Mouse (Mus musculus): ENCODE measurements around the gene Phldb1. TPM values are rescaled to one million over a fixed set of nuclear protein-coding genes. Genes with fewer than 3 reads are reported as not detected.

Phldb1 gene
- polyA plus RNA-seq, 1 experiment from 2014 or later, result 46.4 TPM

DNA sequence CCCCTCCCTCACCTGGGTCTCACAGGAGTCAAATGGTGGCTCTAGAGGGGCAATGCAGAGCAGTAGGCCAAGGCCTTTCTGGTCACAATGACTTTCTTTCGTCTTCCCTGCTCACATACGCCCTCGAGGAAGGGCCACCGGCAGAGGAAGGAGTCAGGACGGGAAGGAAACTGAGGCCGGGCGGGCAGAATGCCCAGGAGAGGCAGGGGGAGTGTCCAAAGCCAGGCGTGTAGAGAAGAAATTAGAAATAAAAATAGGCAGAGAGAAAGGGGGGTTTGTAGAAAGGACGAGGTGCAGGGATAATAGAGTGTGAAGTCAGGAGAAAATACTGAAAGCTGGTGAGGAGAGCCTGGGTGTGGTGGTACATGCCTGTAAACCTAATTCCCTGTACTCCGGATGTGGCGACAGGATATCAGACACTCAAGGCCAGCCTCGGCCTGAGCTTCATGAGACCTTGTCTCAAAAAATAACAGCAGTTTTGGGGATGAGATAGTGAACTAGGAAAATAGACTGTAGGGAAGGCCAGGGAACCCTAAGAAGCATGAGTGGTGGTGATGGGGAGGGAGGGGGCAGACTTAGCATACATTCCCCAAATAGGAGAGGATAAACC is 2.0 kb downstream of the Phldb1 start:
- Histone ChIP-seq H3K4me3 (replicated peaks; ENCODE audit: low read length) (peak overlapping the region; percentile 49), H3K9me3 (ENCODE audit: control insufficient read depth, low read length) (no peaks in the 10 kb centered on the region), H3K9ac (peak overlapping the region; percentile 57; the same call in 1 of the 2 replicates), H3K36me3 (replicated peaks; ENCODE audit: control insufficient read depth, insufficient read depth) (no peaks in the 10 kb centered on the region), H3K4me1 (replicated peaks; ENCODE audit: control insufficient read depth, insufficient read depth, low read length) (peaks cover 10% of the 10 kb centered on the region; the same call in 1 of the 2 replicates), H3K4me2 (replicated peaks) (peak overlapping the region; percentile 94), H3K27ac (peak overlapping the region; percentile 22; the same call in 1 of the 2 replicates), H3K27me3 (ENCODE audit: control insufficient read depth, insufficient read depth, low read length) (peaks cover 14% of the 10 kb centered on the region; the same call in 1 of the 2 replicates)
- ATAC-seq (ENCODE audit: low FRiP score) (no peak), DNase-seq (ENCODE audit: low spot score) (no peak)
- 52% methylated on average over 12 of the region's 12 CpGs for WGBS

DNA sequence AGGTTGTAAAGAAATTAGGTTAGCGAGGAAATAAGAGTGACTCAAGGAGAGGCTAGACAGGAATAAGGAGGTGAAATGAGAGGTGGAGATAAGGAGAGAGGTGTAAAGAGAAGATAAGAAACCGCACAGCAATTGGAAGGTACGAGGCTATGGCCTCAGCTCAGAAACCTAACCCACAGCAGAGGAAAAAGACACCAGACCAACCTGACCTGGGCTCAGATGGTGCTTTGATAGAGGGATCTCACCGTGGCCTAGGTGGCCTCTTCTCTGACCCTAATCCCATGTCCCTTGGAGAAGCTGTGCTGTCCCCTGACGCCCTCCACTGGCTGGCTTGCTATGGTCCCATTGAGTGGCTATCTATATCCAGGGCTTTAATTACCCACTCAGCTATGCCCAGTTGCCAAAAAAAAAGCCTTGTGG is 2.9 kb downstream of the Phldb1 start:
- no peak overlapping the region for H3K9ac ChIP-seq
- H3K36me3 ChIP-seq (replicated peaks; ENCODE audit: control insufficient read depth, insufficient read depth), result no peaks in the 10 kb centered on the region
- no peak overlapping the region for H3K4me2 ChIP-seq (replicated peaks)
- H3K27ac ChIP-seq, result no peak overlapping the region
- H3K4me3 ChIP-seq (replicated peaks; ENCODE audit: low read length), result no peak overlapping the region
- ATAC-seq (ENCODE audit: low FRiP score), result no peak
- WGBS, result 77% methylated on average over 5 of the region's 5 CpGs
- peaks cover 13% of the 10 kb centered on the region; the same call in 1 of the 2 replicates for H3K4me1 ChIP-seq (replicated peaks; ENCODE audit: control insufficient read depth, insufficient read depth, low read length)
- DNase-seq (ENCODE audit: low spot score), result no peak
- H3K27me3 ChIP-seq (ENCODE audit: control insufficient read depth, insufficient read depth, low read length), result peaks cover 14% of the 10 kb centered on the region; the same call in 1 of the 2 replicates
- no peaks in the 10 kb centered on the region for H3K9me3 ChIP-seq (ENCODE audit: control insufficient read depth, low read length)

DNA sequence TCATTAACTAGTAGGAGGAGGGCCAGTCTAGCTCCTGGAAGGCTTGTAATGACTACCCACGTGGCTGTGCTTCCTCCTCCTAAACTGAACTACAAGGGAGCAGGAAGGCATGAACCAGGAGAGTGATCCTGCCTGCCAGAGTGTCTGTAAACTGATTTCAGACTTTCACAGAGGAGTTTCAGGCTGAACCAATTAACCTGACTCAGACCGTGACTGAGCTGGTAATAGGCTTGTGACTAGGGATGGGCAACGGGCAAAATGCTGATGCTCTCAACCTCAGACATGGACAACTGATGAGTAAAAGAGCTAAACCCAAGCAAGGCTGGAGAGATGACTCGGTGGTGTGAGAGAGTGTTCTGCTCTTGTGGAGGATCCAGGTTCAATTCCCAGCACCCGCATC is 7.6 kb downstream of the Phldb1 start:
- Histone ChIP-seq H3K27ac (no peak overlapping the region), H3K4me2 (replicated peaks) (no peak overlapping the region), H3K4me1 (replicated peaks; ENCODE audit: control insufficient read depth, insufficient read depth, low read length) (peaks cover 36% of the 10 kb centered on the region), H3K36me3 (replicated peaks; ENCODE audit: control insufficient read depth, insufficient read depth) (no peaks in the 10 kb centered on the region), H3K4me3 (replicated peaks; ENCODE audit: low read length) (no peak overlapping the region), H3K27me3 (ENCODE audit: control insufficient read depth, insufficient read depth, low read length) (no peaks in the 10 kb centered on the region), H3K9ac (no peak overlapping the region), H3K9me3 (ENCODE audit: control insufficient read depth, low read length) (no peaks in the 10 kb centered on the region)
- ATAC-seq (ENCODE audit: low FRiP score) (no peak), DNase-seq (ENCODE audit: low spot score) (no peak)
- WGBS, result 64% methylated on average over 5 of the region's 5 CpGs

DNA sequence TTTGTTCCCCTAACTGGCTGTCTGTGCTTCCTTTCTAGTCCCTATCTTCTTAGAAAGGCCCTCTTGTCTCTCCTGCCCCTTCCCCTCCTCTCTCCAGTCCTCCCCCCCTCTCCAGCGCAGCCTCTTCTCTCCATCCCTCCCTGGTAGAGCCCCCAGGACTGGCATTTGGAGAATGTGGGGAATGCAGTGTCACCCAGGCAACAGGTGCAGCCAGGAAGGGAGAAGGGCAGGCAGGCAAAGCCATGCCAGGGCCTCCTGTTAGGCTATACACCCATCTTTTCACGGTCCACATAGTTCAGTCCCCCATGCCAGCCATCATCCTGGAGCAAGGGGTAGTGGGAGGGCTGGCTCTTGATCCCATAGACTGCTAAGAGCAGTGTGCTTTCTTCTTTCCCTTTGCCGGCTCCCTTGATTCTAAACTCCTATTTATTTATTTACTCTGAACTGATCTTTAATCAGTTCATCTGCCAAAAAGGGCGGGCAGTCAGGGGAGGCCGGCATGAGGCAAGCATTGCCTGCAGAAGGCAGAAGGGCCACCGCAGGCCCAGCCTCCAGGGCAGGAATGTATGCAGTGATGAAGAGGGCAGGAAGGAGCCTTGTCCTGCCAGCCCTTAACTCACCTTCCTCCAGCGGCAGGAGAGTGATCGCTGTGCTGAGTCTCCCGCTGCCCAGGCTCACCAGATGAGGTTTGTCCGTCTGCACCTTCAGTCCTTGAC is 8.4 kb downstream of the Phldb1 start:
- whole genome bisulfite sequencing, result 45% methylated on average over 10 of the region's 10 CpGs

DNA sequence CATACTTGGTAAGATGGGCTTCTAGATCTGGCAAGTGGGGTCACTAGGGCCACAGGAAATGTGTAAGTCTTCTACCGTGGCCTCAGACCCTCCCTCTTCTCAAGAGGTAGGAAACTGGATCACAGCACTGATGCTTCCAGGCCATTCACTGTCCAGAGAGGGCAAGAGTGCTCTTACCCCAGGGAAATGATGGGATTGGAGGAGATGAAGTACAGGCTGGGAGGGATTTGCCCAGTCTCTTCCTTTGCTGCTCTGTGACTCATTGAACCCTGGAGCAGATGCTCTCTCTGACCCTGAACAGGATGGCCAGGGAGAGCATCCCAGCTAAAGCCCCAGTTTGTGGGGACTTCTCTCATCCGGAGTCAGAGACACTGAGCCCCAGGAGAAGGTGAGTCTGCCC is 10.3 kb downstream of the Phldb1 start:
- Histone ChIP-seq H3K9me3 (ENCODE audit: control insufficient read depth, low read length) (no peaks in the 10 kb centered on the region), H3K27ac (no peak overlapping the region), H3K4me1 (replicated peaks; ENCODE audit: control insufficient read depth, insufficient read depth, low read length) (peaks cover 54% of the 10 kb centered on the region), H3K4me3 (replicated peaks; ENCODE audit: low read length) (no peak overlapping the region), H3K9ac (no peak overlapping the region), H3K36me3 (replicated peaks; ENCODE audit: control insufficient read depth, insufficient read depth) (no peaks in the 10 kb centered on the region), H3K4me2 (replicated peaks) (no peak overlapping the region), H3K27me3 (ENCODE audit: control insufficient read depth, insufficient read depth, low read length) (no peaks in the 10 kb centered on the region)
- whole genome bisulfite sequencing, result 44% methylated on average over 2 of the region's 2 CpGs
- DNase-seq (ENCODE audit: low spot score) (no peak), ATAC-seq (ENCODE audit: low FRiP score) (no peak)

More for the DNA sequence above, 8.4 kb downstream of the Phldb1 start:
- ATAC-seq (ENCODE audit: low FRiP score) (peak; percentile 28; the same call in 1 of the 2 replicates), DNase-seq (ENCODE audit: low spot score) (no peak)
- peaks cover 42% of the 10 kb centered on the region for H3K4me1 ChIP-seq (replicated peaks; ENCODE audit: control insufficient read depth, insufficient read depth, low read length)
- no peak overlapping the region for H3K27ac ChIP-seq
- no peaks in the 10 kb centered on the region for H3K36me3 ChIP-seq (replicated peaks; ENCODE audit: control insufficient read depth, insufficient read depth)
- no peak overlapping the region for H3K9ac ChIP-seq
- H3K4me3 ChIP-seq (replicated peaks; ENCODE audit: low read length), result no peak overlapping the region
- H3K27me3 ChIP-seq (ENCODE audit: control insufficient read depth, insufficient read depth, low read length), result no peaks in the 10 kb centered on the region
- H3K4me2 ChIP-seq (replicated peaks), result no peak overlapping the region
- no peaks in the 10 kb centered on the region for H3K9me3 ChIP-seq (ENCODE audit: control insufficient read depth, low read length)

DNA sequence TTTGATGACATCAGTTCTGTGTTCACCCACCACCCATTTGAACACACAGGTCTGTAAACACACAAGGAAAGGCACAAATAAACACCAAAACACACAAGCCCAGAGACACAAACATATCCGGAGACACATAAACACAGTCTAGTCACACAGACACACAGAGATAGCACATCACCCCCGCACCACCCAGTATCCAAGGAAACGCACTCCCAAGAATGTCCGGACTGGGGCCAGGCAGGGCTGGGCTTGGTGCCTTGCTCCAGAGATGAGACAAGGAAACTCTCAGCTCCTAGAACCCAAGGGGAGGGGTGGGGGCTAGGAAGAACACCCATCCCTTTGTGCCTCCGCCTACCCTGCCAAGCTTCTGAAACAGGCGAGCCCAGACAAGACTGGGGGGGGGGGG is 10.8 kb downstream of the Phldb1 start:
- no peak; the same call in 1 of the 2 replicates for ATAC-seq (ENCODE audit: low FRiP score)
- H3K9ac ChIP-seq, result no peak overlapping the region
- H3K9me3 ChIP-seq (ENCODE audit: control insufficient read depth, low read length), result no peaks in the 10 kb centered on the region
- DNase-seq (ENCODE audit: low spot score), result no peak
- H3K4me3 ChIP-seq (replicated peaks; ENCODE audit: low read length), result no peak overlapping the region
- H3K4me2 ChIP-seq (replicated peaks), result no peak overlapping the region
- 23% methylated on average over 6 of the region's 6 CpGs for WGBS
- H3K4me1 ChIP-seq (replicated peaks; ENCODE audit: control insufficient read depth, insufficient read depth, low read length), result peaks cover 59% of the 10 kb centered on the region
- no peaks in the 10 kb centered on the region for H3K36me3 ChIP-seq (replicated peaks; ENCODE audit: control insufficient read depth, insufficient read depth)
- H3K27ac ChIP-seq, result peak overlapping the region; percentile 70
- H3K27me3 ChIP-seq (ENCODE audit: control insufficient read depth, insufficient read depth, low read length), result no peaks in the 10 kb centered on the region

DNA sequence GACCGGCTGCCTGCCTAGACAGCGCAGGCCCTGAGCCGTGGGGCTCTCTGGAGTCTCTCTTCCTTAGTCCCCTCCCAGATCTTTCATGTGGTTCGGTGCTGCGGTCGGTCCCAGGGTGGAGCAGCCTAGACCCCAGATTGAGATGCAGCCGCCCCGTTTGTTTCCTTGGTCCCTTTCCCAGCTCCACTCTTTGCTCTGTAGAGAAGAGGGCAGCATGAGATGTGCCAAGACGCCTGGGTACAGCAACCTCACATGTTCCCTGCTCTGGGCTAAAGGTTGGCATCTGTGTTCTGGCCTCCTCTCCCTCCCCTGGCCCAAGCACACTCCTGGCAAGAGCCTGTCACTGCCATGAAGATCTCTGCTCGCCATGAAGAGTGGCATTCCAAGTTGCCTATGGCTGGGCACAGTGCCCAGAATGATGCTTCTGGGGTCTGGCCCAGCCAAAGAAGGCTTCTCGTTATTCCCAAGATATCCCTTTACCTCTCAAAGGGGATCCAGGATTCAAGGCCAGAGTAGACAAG is 11.4 kb downstream of the Phldb1 start:
- no peak overlapping the region for H3K9ac ChIP-seq
- H3K4me1 ChIP-seq (replicated peaks; ENCODE audit: control insufficient read depth, insufficient read depth, low read length), result peaks cover 65% of the 10 kb centered on the region
- ATAC-seq (ENCODE audit: low FRiP score) (no peak), DNase-seq (ENCODE audit: low spot score) (no peak)
- H3K9me3 ChIP-seq (ENCODE audit: control insufficient read depth, low read length), result no peaks in the 10 kb centered on the region
- WGBS, result 59% methylated on average over 11 of the region's 11 CpGs
- H3K27ac ChIP-seq, result peak overlapping the region; percentile 70
- no peaks in the 10 kb centered on the region for H3K36me3 ChIP-seq (replicated peaks; ENCODE audit: control insufficient read depth, insufficient read depth)
- no peak overlapping the region for H3K4me3 ChIP-seq (replicated peaks; ENCODE audit: low read length)
- no peaks in the 10 kb centered on the region for H3K27me3 ChIP-seq (ENCODE audit: control insufficient read depth, insufficient read depth, low read length)
- no peak overlapping the region for H3K4me2 ChIP-seq (replicated peaks)

DNA sequence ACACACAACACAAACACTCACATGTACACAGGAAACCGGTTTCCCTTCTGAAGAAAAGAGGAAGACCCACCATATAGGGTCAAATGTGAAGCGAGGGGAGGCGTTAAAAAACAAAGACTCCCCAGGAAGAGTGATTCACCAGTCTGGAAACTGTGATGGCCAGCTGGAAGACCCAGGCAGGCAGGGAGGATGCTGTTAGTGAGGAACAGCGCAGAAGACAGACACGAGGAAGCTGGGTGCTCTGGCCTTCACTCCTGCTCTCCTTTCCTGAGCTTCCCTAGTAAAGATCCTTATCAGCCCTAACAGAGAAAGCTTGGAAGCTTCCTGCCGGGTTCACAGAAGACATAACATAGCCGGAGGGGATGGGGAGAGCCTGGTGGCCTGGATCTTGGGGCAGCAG is 12.0 kb downstream of the Phldb1 start:
- DNase-seq (ENCODE audit: low spot score) (no peak), ATAC-seq (ENCODE audit: low FRiP score) (no peak)
- 32% methylated on average over 7 of the region's 7 CpGs for whole genome bisulfite sequencing
- Histone ChIP-seq H3K9ac (0 out of 2 replicates have a peak overlapping the region, but pooled peaks have one; percentile 10), H3K4me2 (replicated peaks) (no peak overlapping the region), H3K27ac (peak overlapping the region; percentile 70), H3K36me3 (replicated peaks; ENCODE audit: control insufficient read depth, insufficient read depth) (0 out of 2 replicates have a peak, but pooled peaks cover 2% of the 10 kb centered on the region), H3K4me1 (replicated peaks; ENCODE audit: control insufficient read depth, insufficient read depth, low read length) (peaks cover 65% of the 10 kb centered on the region), H3K27me3 (ENCODE audit: control insufficient read depth, insufficient read depth, low read length) (no peaks in the 10 kb centered on the region), H3K4me3 (replicated peaks; ENCODE audit: low read length) (no peak overlapping the region), H3K9me3 (ENCODE audit: control insufficient read depth, low read length) (no peaks in the 10 kb centered on the region)

DNA sequence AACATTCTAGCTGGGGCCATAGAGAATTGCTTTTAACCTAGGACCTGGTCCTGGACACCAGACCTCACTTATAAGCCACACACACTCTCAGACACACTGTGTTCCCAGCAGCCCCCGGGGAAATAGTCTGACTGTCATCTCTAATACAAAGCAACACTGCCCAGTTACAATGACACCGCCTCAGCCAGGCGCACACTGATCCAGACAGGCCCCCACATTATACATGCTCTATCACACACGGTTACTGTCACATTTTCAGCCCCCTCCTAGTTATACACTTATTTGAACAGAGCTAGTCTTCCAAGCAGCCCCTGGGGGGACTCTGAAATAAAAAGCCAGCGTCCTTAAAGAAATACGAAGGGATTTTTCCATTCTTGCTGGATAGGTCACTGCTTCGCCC is 12.4 kb downstream of the Phldb1 start:
- H3K36me3 ChIP-seq (replicated peaks; ENCODE audit: control insufficient read depth, insufficient read depth), result 0 out of 2 replicates have a peak, but pooled peaks cover 7% of the 10 kb centered on the region
- H3K4me3 ChIP-seq (replicated peaks; ENCODE audit: low read length), result no peak overlapping the region
- 0 out of 2 replicates have a peak overlapping the region, but pooled peaks have one; percentile 10 for H3K9ac ChIP-seq
- ATAC-seq (ENCODE audit: low FRiP score) (no peak), DNase-seq (ENCODE audit: low spot score) (no peak)
- H3K27me3 ChIP-seq (ENCODE audit: control insufficient read depth, insufficient read depth, low read length), result no peaks in the 10 kb centered on the region
- H3K9me3 ChIP-seq (ENCODE audit: control insufficient read depth, low read length), result no peaks in the 10 kb centered on the region
- peaks cover 65% of the 10 kb centered on the region for H3K4me1 ChIP-seq (replicated peaks; ENCODE audit: control insufficient read depth, insufficient read depth, low read length)
- 33% methylated on average over 7 of the region's 7 CpGs for WGBS
- no peak overlapping the region for H3K4me2 ChIP-seq (replicated peaks)
- peak overlapping the region; percentile 70; the same call in 1 of the 2 replicates for H3K27ac ChIP-seq

Measured in hindbrain, embryonic 14.5 days (tissue).